Mouse (Mus musculus) myocyte (in vitro differentiated cells): ENCODE measurements around the gene Mdc1. TPM values are rescaled to one million over a fixed set of nuclear protein-coding genes. Genes with fewer than 3 reads are reported as not detected.
A peak's percentile ranks its signal among the peaks of the same experiment; 100 is the strongest.

Source experiments
- H3K27me3 ChIP-seq: one replicate; pipeline ENCODE4 v1.6.1; 2011; ENCODE audit not compliant: control insufficient read depth, insufficient read depth, insufficient read length
- H3K36me3 ChIP-seq: one replicate; pipeline ENCODE4 v1.6.1; 2011; ENCODE audit not compliant: control insufficient read depth, insufficient read depth
- H3K4me2 ChIP-seq: one replicate; pipeline ENCODE4 v1.6.1; 2011; ENCODE audit warnings: low read depth, control low read depth
- H3K4me3 ChIP-seq: one replicate; pipeline ENCODE4 v1.5.1; 2011; ENCODE audit warnings: mild to moderate bottlenecking, control low read depth, moderate library complexity
- H3K79me2 ChIP-seq: one replicate; pipeline ENCODE4 v1.6.1; 2011; ENCODE audit not compliant: control insufficient read depth, insufficient read depth
- H3ac ChIP-seq: one replicate; pipeline ENCODE4 v1.6.1; 2011; ENCODE audit not compliant: control insufficient read depth, insufficient read length
- CEBPB ChIP-seq: IDR thresholded peaks from 2 replicates; pipeline ENCODE4 v1.6.1; 2011; ENCODE audit warnings: mild to moderate bottlenecking, moderate library complexity; ENCODE audit not compliant: poor library complexity, insufficient read depth, severe bottlenecking
- E2F4 ChIP-seq: IDR thresholded peaks from one replicate; pipeline ENCODE4 v1.6.1; 2011; ENCODE audit warnings: mild to moderate bottlenecking, control low read depth, moderate library complexity; ENCODE audit not compliant: insufficient read depth
- MAX ChIP-seq: IDR thresholded peaks from one replicate; pipeline ENCODE4 v1.6.1; 2011; ENCODE audit warnings: low read depth, mild to moderate bottlenecking, control low read depth
- MYOD1 ChIP-seq, 3 experiments: IDR thresholded peaks; one replicate each; pipeline ENCODE4 v1.6.1; 2011; ENCODE audit warnings: control low read depth in 2 of 3, low read depth in 2 of 3, mild to moderate bottlenecking in 2 of 3, moderate library complexity in 1 of 3; ENCODE audit not compliant: insufficient read length in 2 of 3, control insufficient read depth in 1 of 3
- MYOG ChIP-seq, 3 experiments: IDR thresholded peaks; one replicate each; pipeline ENCODE4 v1.6.1; 2011; ENCODE audit warnings: control low read depth in 2 of 3, low read depth in 2 of 3, mild to moderate bottlenecking in 2 of 3; ENCODE audit not compliant: insufficient read length in 2 of 3, control insufficient read depth in 1 of 3, insufficient read depth in 1 of 3
- POLR2A ChIP-seq: IDR thresholded peaks from one replicate; pipeline ENCODE4 v1.6.1; 2011; ENCODE audit warnings: low read depth, mild to moderate bottlenecking, control low read depth, moderate library complexity; ENCODE audit not compliant: insufficient read length
- POLR2AphosphoS2 ChIP-seq: IDR thresholded peaks from one replicate; pipeline ENCODE4 v1.6.1; 2011; ENCODE audit warnings: low read depth, control low read depth; ENCODE audit not compliant: insufficient read length
- REST ChIP-seq: IDR thresholded peaks from one replicate; pipeline ENCODE4 v1.6.1; 2011; ENCODE audit warnings: mild to moderate bottlenecking, control low read depth, moderate library complexity; ENCODE audit not compliant: insufficient read depth, insufficient read length
- SRF ChIP-seq: IDR thresholded peaks from one replicate; pipeline ENCODE4 v1.6.1; 2011; ENCODE audit warnings: low read depth; ENCODE audit not compliant: control insufficient read depth, insufficient read length
- TCF12 ChIP-seq: IDR thresholded peaks from one replicate; pipeline ENCODE4 v1.6.1; 2011; ENCODE audit warnings: mild to moderate bottlenecking, control low read depth; ENCODE audit not compliant: poor library complexity, insufficient read depth, severe bottlenecking
- TCF3 ChIP-seq: IDR thresholded peaks from one replicate; pipeline ENCODE4 v1.6.1; 2011; ENCODE audit warnings: low read depth, control low read depth; ENCODE audit not compliant: insufficient read length
- USF1 ChIP-seq: IDR thresholded peaks from one replicate; pipeline ENCODE4 v1.6.1; 2011; ENCODE audit warnings: low read depth, mild to moderate bottlenecking, control low read depth, moderate library complexity
- polyA plus RNA-seq: library from polyadenylated mRNA; unstranded; fragments of >200 nt; fragmentation: generic; extraction: Trizol; gene quantifications from one replicate; pipeline ENCODE4 v1.2.1, GENCODE M21; 2012; ENCODE audit warnings: missing spikeins

Mdc1 gene
- polyA plus RNA-seq, 1 experiment = 7.0 TPM

DNA sequence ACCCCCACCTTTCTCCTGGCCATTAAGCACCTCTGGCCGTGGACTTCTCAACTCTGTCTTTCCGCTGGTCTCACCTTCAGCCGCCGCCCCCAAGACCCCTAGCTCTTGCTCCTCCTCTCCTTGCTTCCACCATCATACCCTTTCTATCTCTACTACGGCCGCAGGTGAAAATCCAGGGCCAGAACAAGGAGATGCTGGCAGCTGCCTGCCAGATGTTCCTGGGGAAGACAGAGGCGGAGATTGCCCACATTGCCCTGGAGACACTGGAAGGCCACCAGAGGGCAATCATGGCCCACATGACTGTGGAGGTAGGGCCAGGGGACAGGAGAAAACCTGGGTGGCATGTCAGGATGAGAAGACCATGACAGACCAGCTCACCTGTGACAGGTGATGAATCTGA, 16.9 kb upstream of the Mdc1 start:
- H3K4me2 ChIP-seq = peak overlapping the region; percentile 59
- peak overlapping the region; percentile 100 for H3K4me3 ChIP-seq
- no peak for TF ChIP-seq CEBPB
- no peak for TF ChIP-seq MYOG (IDR thresholded peaks at IDR 0.05; ENCODE audit: control insufficient read depth in 1 of 3, insufficient read depth in 1 of 3, insufficient read length in 2 of 3, low read depth in 2 of 3)
- no peak for TF ChIP-seq TCF12
- peaks cover 11% of the 10 kb centered on the region for H3K79me2 ChIP-seq
- H3K27me3 ChIP-seq = no peaks in the 10 kb centered on the region
- H3ac ChIP-seq = no peak overlapping the region
- peaks cover 12% of the 10 kb centered on the region for H3K36me3 ChIP-seq

DNA sequence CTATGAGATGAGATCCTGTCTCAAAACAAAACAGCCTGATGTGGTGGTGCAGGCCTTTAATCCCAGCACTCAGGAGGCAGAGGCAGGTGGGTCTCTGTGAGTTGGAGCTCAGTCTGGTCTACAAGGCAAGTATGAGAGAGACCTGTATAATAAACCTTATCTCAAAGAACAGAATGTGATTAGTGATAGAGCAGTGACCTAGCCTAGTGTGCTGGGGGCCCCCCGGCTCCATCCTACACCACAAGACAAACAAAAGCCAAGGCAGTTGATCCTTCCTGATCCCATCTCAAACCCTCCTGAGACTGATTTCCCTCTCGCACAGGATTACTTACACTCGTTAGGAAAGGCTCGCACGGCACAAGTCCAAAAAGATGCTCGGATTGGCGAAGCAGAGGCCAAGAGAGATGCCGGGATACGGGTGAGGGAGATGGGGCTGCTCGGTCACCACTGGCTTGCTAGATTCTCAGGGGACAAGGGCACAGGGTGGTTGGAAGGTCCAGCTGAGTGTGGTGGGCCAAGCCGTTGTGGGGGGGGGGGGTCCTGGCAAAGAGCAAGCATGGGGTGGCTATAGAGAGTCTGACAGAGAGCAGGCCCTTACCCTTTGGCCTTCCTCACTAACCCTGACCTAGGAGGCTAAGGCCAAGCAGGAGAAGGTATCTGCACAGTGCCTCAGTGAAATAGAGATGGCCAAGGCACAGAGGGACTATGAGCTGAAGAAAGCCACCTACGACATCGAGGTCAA, 16.0 kb upstream of the Mdc1 start:
- peaks cover 11% of the 10 kb centered on the region for H3K79me2 ChIP-seq
- TF ChIP-seq MAX = no peak
- no peak for TF ChIP-seq CEBPB
- no peak for TF ChIP-seq USF1
- no peak for TF ChIP-seq POLR2A
- TF ChIP-seq REST = no peak
- no peak for TF ChIP-seq TCF12
- TF ChIP-seq MYOD1 (IDR thresholded peaks at IDR 0.05; ENCODE audit: control insufficient read depth in 1 of 3, insufficient read length in 2 of 3, low read depth in 2 of 3) = no peak
- no peak for TF ChIP-seq E2F4
- TF ChIP-seq TCF3 = no peak
- no peak for TF ChIP-seq POLR2AphosphoS2
- TF ChIP-seq SRF = no peak
- no peak for TF ChIP-seq MYOG (IDR thresholded peaks at IDR 0.05; ENCODE audit: control insufficient read depth in 1 of 3, insufficient read depth in 1 of 3, insufficient read length in 2 of 3, low read depth in 2 of 3)
- H3K27me3 ChIP-seq = no peaks in the 10 kb centered on the region
- no peak overlapping the region for H3K4me3 ChIP-seq
- H3K36me3 ChIP-seq = peaks cover 12% of the 10 kb centered on the region
- H3K4me2 ChIP-seq = no peak overlapping the region
- no peak overlapping the region for H3ac ChIP-seq

DNA sequence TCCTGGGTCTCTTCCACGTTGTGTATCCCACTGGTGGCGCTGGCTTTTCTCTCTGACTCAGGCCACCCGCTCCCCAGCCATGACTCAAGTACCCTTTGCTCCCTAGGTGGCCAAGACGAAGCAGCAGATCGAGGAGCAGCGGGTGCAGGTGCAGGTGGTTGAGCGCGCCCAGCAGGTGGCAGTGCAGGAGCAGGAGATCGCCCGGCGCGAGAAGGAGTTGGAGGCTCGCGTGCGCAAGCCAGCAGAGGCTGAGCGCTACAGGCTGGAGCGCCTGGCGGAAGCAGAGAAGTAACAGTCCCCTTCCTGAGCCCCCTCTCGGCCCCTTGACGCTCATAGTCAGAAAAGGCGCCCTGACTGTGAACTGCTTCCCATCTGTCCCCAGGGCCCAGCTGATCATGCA, 11.6 kb upstream of the Mdc1 start:
- peaks cover 11% of the 10 kb centered on the region for H3K79me2 ChIP-seq
- no peaks in the 10 kb centered on the region for H3K27me3 ChIP-seq
- H3ac ChIP-seq = no peak overlapping the region
- peaks cover 28% of the 10 kb centered on the region for H3K36me3 ChIP-seq
- TF ChIP-seq POLR2AphosphoS2 = peak; percentile 56
- peak in 1 of 3 experiments; percentile 50 for TF ChIP-seq MYOG (IDR thresholded peaks at IDR 0.05; ENCODE audit: control insufficient read depth in 1 of 3, insufficient read depth in 1 of 3, insufficient read length in 2 of 3, low read depth in 2 of 3)
- no peak for TF ChIP-seq SRF
- TF ChIP-seq MYOD1 (IDR thresholded peaks at IDR 0.05; ENCODE audit: control insufficient read depth in 1 of 3, insufficient read length in 2 of 3, low read depth in 2 of 3) = peak in 1 of 3 experiments; percentile 63
- H3K4me2 ChIP-seq = no peak overlapping the region
- no peak overlapping the region for H3K4me3 ChIP-seq

DNA sequence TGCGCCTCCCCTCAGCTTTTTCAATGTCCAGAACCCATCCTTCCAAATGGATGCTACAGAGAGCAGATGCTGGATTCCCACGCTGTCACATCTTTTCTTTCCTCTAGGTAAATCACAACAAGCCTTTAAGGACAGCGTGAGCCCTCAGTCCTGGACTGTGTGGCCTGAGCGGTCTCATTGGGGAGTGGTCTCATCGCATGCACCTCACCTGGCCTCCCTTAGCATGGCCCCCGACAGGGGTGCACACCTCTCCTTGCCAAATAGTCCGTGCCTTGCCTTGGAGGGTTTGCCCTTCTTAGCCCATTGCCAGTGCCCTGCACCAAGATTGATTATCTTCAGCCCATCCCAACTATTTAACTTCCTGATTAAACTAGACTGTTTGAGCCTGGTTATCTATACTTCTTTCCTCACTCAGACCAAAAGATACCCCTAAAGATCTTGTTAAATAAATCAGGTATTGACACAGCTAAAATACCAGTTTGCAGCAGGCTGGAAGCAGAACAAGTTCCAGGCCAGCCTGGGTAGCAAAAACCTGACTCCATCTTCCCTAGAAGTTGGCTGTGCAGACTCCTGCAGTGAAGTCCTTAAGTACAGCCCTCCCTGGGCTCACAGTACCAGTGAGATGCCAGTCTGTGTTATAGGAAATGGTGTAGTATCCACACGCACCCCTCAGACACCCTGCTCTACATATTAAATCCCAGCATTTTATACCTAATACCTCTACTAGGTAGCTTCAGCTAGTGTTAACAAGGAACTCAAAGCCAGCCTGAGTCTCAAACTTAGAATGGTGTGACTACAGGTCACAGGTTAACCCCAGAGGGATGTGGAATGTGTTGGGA, 8.7 kb upstream of the Mdc1 start:
- no peak overlapping the region for H3K4me2 ChIP-seq
- no peaks in the 10 kb centered on the region for H3K27me3 ChIP-seq
- H3K79me2 ChIP-seq = peaks cover 39% of the 10 kb centered on the region
- no peak overlapping the region for H3ac ChIP-seq
- H3K4me3 ChIP-seq = no peak overlapping the region
- H3K36me3 ChIP-seq = peaks cover 35% of the 10 kb centered on the region
- TF ChIP-seq CEBPB (no peak), E2F4 (no peak), TCF3 (no peak), POLR2A (peak; percentile 48), POLR2AphosphoS2 (peak; percentile 92)

DNA sequence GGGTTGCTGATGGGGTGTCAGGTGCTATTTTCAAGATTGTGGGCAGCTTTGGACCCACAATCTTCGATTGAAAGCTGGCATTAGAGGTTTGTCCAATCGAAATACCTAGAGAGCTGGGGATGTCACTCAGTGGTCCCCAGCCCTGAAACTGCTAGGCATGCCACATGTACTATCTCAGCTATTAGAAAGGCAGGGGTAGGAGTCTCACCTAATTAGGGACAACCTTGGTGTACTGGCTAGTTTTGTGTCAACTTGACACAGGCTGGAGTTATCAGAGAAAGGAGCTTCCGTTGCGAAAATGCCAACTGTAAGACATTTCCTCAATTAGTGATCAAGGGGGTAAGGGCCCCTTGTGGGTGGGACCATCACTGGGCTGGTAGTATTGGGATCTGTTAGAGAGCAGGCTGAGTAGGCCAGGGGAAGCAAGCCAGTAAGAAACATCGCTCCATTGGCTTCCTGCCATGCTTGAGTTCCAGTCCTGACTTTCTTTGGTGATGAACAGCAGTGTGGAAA, 8.0 kb upstream of the Mdc1 start:
- H3K27me3 ChIP-seq = no peaks in the 10 kb centered on the region
- no peak overlapping the region for H3K4me3 ChIP-seq
- no peak for TF ChIP-seq CEBPB
- peak; percentile 74 for TF ChIP-seq POLR2AphosphoS2
- no peak for TF ChIP-seq USF1
- peak; percentile 40 for TF ChIP-seq POLR2A
- TF ChIP-seq TCF3 = no peak
- no peak for TF ChIP-seq E2F4
- TF ChIP-seq TCF12 = no peak
- peaks cover 44% of the 10 kb centered on the region for H3K79me2 ChIP-seq
- H3K4me2 ChIP-seq = no peak overlapping the region
- H3ac ChIP-seq = no peak overlapping the region
- H3K36me3 ChIP-seq = peaks cover 34% of the 10 kb centered on the region
